Comparison of ENCODE assay signal across 10 mouse cellular contexts in genomic region chr16:11343292-11343815, GRCm38 (mm10). TPM values are rescaled to one million over a fixed set of nuclear protein-coding genes. Genes with fewer than 3 reads are reported as not detected.
DNase-seq lines count a peak whose midpoint lies in the region; ATAC-seq lines count a peak whose summit lies in the region.
"Had no signal": no experiment of that assay in that cellular context is flagged by ENCODE, and none has a peak within 500 bp of the region (broad histone marks: within the 10 kb centered on the region; RNA-seq: fewer than 3 reads in every experiment).

No protein-coding gene starts in this region.

- H3K4me1 ChIP-seq in intestine, embryonic 15.5 days (replicated peaks), result no peaks in the 10 kb centered on the region
- H3K4me1 ChIP-seq in midbrain, embryonic 11.5 days (ENCODE audit: control insufficient read depth, insufficient read depth, low read length), result no peaks in the 10 kb centered on the region

- no peaks in the 10 kb centered on the region for H3K27me3 ChIP-seq in intestine, embryonic 15.5 days (replicated peaks)
- no peaks in the 10 kb centered on the region for H3K27me3 ChIP-seq in midbrain, embryonic 11.5 days (ENCODE audit: control insufficient read depth, insufficient read depth, low read length)

- H3K4me2 ChIP-seq in intestine, embryonic 15.5 days (replicated peaks), result no peak overlapping the region
- no peak overlapping the region for H3K4me2 ChIP-seq in midbrain, embryonic 11.5 days

- no peaks in the 10 kb centered on the region for H3K9me3 ChIP-seq in intestine, embryonic 15.5 days
- H3K9me3 ChIP-seq in midbrain, embryonic 11.5 days (ENCODE audit: control insufficient read depth, low read length), result no peaks in the 10 kb centered on the region

- ATAC-seq in intestine, embryonic 15.5 days, result 0 out of 2 replicates have a peak, but pooled peaks have one; percentile 23
- ATAC-seq in midbrain, embryonic 11.5 days (ENCODE audit: low FRiP score), result no peak
- no peak for ATAC-seq in cerebellum, adult (ENCODE audit: insufficient number of reproducible peaks, low FRiP score, low TSS enrichment)

- H3K36me3 ChIP-seq in intestine, embryonic 15.5 days, result no peaks in the 10 kb centered on the region
- no peaks in the 10 kb centered on the region for H3K36me3 ChIP-seq in midbrain, embryonic 11.5 days (ENCODE audit: control insufficient read depth, insufficient read depth, low read length)

- no peak overlapping the region for H3K27ac ChIP-seq in intestine, embryonic 15.5 days
- no peak overlapping the region for H3K27ac ChIP-seq in midbrain, embryonic 11.5 days (ENCODE audit: low read depth, low read length)

- DNase-seq in kidney, adult 11 months, result peak; percentile 51
- DNase-seq in kidney, adult 18-20 months, result no peak
- DNase-seq in brain, adult 2 months (ENCODE audit: low read depth, low spot score), result peak; percentile 35
- DNase-seq in lung, postnatal 4 days, result peak; percentile 44 to 47
- no peak for DNase-seq in midbrain, embryonic 11.5 days (ENCODE audit: low spot score, missing footprints)
- no peak for DNase-seq in cerebellum, adult 9-11 months
- DNase-seq: layer of hippocampus, postnatal 36 days had no signal

- 76% methylated on average over 4 of the region's 4 CpGs for WGBS in intestine, embryonic 15.5 days
- whole genome bisulfite sequencing in midbrain, embryonic 11.5 days, result 86% methylated on average over 4 of the region's 4 CpGs

- no peak overlapping the region for H3K9ac ChIP-seq in intestine, embryonic 15.5 days
- no peak overlapping the region for H3K9ac ChIP-seq in midbrain, embryonic 11.5 days (ENCODE audit: low read length)

- H3K4me3 ChIP-seq in intestine, embryonic 15.5 days (replicated peaks), result no peak overlapping the region
- H3K4me3 ChIP-seq in midbrain, embryonic 11.5 days (ENCODE audit: low read depth, low read length), result no peak overlapping the region
- H3K4me3 ChIP-seq: myocyte had no signal

RNA-seq across cellular contexts. Expression of gene Snx29, which starts 20.6 kb away (rescaled TPM):
- 5.7 and 7.8 TPM in 2 replicates for polyA plus RNA-seq in intestine, embryonic 15.5 days (2015; fragmentation: Nextera tagmentation; extraction: Ambion mirVana)
- polyA plus RNA-seq in midbrain, embryonic 11.5 days (2014; fragmentation: Nextera tagmentation; extraction: Ambion mirVana), result 7.1 and 10.0 TPM in 2 replicates

RNA-seq across cellular contexts. Expression of gene Tnfrsf17, which starts 29.7 kb away (rescaled TPM):
- polyA plus RNA-seq in intestine, embryonic 15.5 days (2015; fragmentation: Nextera tagmentation; extraction: Ambion mirVana), result not detected in 2 replicates
- not detected in 2 replicates for polyA plus RNA-seq in midbrain, embryonic 11.5 days (2014; fragmentation: Nextera tagmentation; extraction: Ambion mirVana)
- polyA plus RNA-seq: myocyte had no signal

Comparison
In these comparisons a context has a peak if more than half of its experiments do, and no peak if none do; other contexts are left out.
1. DNase-seq: peak in kidney, adult 11 months (single experiment), brain, adult 2 months (single experiment) and lung, postnatal 4 days (2 of 2); none in kidney, adult 18-20 months (single experiment), midbrain, embryonic 11.5 days (single experiment) and cerebellum, adult 9-11 months (single experiment).